Mouse (Mus musculus): ENCODE results near the gene Plcb1. TPM values are rescaled to one million over a fixed set of nuclear protein-coding genes. Genes with fewer than 3 reads are reported as not detected.

Gene Plcb1
- polyA plus RNA-seq, 1 experiment = 6.2 TPM

DNA sequence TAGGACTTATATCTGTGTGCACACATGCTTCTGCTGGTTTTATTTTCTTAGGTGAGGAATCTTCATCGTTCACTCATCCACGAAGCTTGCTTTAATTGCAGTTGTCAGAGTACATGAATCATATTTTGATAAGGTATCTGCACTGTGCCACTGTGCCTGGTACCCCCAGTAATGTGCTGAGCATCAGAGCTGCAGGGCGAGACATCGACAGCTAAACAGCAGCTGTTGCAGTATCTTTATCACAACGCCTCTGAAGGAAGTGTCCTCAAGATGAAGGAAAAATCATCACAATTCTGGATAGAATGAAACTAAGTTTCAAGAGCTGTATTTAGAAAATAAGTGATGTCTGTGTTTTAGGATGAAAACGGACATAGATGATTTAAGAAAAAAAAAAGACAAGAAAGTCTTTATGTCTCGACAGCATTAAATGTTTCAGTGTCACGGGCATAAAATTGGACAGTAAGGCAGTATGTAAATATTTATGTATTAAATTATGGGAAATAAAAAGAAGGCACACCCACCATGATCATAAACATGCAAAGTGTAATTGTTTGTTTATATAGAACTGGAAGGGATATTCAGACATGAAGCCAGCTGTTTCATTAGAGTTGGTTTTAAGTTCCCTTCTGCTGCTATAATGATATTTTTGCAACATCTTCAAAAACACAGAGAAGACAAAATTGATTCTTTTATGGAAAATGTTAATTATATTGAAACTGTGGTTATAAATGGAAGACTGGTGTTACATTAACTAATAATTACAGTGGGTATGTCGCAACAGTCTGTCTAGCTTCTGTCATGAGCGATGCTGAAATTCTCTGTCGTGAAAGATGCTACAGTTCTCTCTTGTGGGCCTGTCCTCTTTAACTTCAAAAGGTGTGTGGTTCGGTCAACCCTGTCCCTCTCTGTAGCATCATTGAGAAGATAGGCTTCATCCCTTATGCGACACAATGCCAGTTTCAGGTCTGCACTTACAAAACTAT, 65.6 kb downstream of the Plcb1 start:
- WGBS = 74% methylated on average over 13 of the region's 13 CpGs
- TF ChIP-seq CTCF (IDR thresholded peaks at IDR 0.05; ENCODE audit: insufficient read depth, low read length) = no peak
- TF ChIP-seq POLR2A (IDR thresholded peaks at IDR 0.05; ENCODE audit: borderline replicate concordance, extremely low read depth, low read depth, low read length) = no peak

DNA sequence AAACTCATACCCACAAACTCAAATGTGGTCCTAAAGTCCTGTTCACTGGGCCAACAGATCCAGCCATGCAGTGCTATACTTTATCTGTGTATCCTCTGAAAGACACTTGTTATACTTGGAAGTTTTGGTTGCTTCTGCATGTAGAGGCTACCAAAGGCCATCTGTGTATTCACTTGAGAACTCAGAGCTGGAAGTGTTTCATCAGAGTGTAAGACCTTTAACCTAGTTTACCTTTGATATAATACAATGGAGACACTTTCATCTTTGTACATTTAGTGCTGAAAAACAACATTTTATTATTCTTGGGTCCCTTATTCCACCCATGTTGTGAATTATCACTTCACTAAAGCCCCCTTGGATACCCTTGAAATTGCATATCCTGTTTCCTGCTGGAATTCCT, 70.4 kb downstream of the Plcb1 start:
- TF ChIP-seq CTCF (IDR thresholded peaks at IDR 0.05; ENCODE audit: insufficient read depth, low read length) (no peak), POLR2A (IDR thresholded peaks at IDR 0.05; ENCODE audit: borderline replicate concordance, extremely low read depth, low read depth, low read length) (no peak)
- Histone ChIP-seq H3K4me3 (replicated peaks; ENCODE audit: extremely low read depth, low read depth, low read length) (no peak overlapping the region), H3K4me1 (ENCODE audit: control insufficient read depth, insufficient read depth, low read length) (peaks cover 8% of the 10 kb centered on the region)
- DNase-seq = no peak

More for the DNA sequence above, 65.6 kb downstream of the Plcb1 start:
- Histone ChIP-seq H3K4me3 (replicated peaks; ENCODE audit: extremely low read depth, low read depth, low read length) (no peak overlapping the region), H3K4me1 (ENCODE audit: control insufficient read depth, insufficient read depth, low read length) (peaks cover 8% of the 10 kb centered on the region)
- DNase-seq = no peak

DNA sequence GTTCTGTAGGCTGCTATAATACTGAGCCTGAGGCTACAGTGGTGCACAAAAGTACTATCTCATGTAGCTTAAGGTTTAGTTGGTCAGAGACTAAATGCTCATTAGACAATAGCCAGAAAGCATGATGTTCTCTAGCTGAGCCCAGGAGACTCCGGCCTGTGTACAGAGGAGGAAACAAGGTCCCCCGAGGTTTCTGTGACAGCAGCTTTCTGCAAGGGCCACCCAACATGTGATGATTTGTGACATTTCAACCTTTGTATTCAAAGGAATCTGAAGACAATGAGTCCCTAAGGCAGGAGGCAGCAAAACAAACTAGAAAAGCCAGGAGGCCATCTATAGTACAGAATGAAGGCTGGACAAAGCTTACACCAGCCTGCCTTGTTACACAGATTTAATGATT, 70.8 kb downstream of the Plcb1 start:
- WGBS = 42% methylated on average over 2 of the region's 2 CpGs
- TF ChIP-seq POLR2A (IDR thresholded peaks at IDR 0.05; ENCODE audit: borderline replicate concordance, extremely low read depth, low read depth, low read length) = no peak
- no peak for TF ChIP-seq CTCF (IDR thresholded peaks at IDR 0.05; ENCODE audit: insufficient read depth, low read length)
- DNase-seq = no peak
- Histone ChIP-seq H3K4me1 (ENCODE audit: control insufficient read depth, insufficient read depth, low read length) (peaks cover 8% of the 10 kb centered on the region), H3K4me3 (replicated peaks; ENCODE audit: extremely low read depth, low read depth, low read length) (no peak overlapping the region)

DNA sequence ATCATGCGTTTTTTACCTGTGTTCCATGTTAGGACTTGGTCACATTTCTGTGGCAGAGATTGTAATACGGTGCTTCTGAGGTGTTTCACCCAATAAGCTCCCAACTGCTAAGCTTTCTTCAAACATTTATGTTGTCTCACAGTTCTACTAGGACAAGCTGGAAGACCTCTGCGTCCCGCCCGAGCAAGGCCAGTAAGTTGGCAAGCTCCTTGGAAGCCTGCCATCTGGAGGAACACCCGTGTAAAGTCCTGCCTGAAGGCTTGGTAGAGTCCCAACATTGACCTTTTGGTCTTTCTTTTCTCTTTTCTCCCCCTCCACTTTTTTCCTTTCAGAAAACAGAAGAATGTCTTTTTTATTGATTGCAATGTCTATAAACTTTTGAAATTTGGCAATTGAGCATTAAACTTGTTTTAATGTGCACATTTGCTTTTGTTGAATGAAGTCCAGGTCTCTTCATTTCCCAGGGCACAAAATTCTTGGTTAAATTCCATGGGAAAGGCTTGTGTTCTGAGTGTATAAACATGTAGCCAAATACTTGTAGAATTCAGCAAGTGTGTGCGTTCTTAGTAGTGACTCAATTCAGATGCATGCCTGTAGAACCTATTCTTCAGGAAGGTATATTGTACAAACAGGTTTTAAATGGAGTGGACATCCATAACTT, 79.2 kb downstream of the Plcb1 start:
- Histone ChIP-seq H3K4me1 (ENCODE audit: control insufficient read depth, insufficient read depth, low read length) (peaks cover 3% of the 10 kb centered on the region; the same call in 1 of the 2 replicates), H3K4me3 (replicated peaks; ENCODE audit: extremely low read depth, low read depth, low read length) (no peak overlapping the region)
- peak; percentile 20 for DNase-seq
- TF ChIP-seq CTCF (IDR thresholded peaks at IDR 0.05; ENCODE audit: insufficient read depth, low read length) (peak; percentile 21; the same call in 1 of the 2 replicates), POLR2A (IDR thresholded peaks at IDR 0.05; ENCODE audit: borderline replicate concordance, extremely low read depth, low read depth, low read length) (no peak)
- 33% methylated on average over 7 of the region's 7 CpGs for WGBS

DNA sequence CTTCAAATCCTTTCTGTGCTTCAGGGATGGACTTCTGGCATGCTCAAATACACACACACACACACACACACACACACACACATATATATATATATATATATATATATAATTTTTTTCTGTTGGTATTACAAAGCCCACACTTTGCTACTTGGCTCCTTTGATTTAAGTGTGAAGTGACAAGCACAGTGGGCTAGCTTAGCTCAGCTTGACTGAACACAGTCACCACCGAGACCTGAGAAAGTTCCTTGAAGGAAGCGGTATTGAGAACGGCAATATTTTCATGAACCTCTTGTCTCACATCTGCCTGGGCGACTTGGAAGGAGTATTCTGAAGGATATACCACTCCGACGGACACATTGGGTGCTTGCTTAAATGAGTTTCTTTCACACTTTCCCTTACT, 81.5 kb downstream of the Plcb1 start:
- WGBS = 92% methylated on average over 6 of the region's 6 CpGs
- H3K4me3 ChIP-seq (replicated peaks; ENCODE audit: extremely low read depth, low read depth, low read length) = no peak overlapping the region
- TF ChIP-seq POLR2A (IDR thresholded peaks at IDR 0.05; ENCODE audit: borderline replicate concordance, extremely low read depth, low read depth, low read length) = no peak
- no peak for TF ChIP-seq CTCF (IDR thresholded peaks at IDR 0.05; ENCODE audit: insufficient read depth, low read length)
- peaks cover 11% of the 10 kb centered on the region for H3K4me1 ChIP-seq (ENCODE audit: control insufficient read depth, insufficient read depth, low read length)
- DNase-seq = no peak

DNA sequence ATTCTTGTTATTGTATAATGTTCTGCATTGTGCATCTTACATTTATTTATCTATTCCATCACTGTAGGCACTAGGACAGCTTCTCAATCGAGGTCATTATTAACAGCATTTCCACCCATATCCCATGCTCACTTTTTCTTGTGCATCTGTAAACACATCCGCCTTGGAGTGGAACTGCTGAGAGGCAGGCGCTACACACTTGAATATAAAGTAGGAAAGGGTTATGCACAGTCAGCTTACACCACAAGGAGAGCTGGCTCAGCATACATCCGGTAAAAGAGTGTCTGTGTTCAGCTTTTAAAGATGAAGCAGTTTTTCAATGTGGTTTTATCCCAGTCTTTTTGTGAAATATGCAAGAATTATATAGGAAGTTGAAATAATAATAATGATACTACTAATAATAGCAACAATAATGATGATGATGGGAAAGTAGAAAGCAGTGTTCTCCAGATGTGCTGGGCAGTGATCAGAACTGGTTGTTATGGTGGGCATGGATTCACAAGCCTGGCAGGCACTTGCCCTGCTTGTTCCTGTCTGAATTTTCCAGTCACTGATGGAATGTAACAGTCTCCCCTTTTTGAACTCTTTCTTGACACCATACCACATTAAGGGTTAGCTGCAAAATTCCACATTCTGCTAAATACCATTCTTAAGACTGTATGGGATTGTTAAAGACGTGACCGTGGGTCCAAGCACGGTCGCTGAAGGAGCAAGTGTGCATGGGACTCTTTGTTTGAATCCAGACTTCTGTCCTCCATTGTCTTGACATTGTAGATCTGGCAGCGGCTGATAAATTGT, 86.0 kb downstream of the Plcb1 start:
- TF ChIP-seq POLR2A (IDR thresholded peaks at IDR 0.05; ENCODE audit: borderline replicate concordance, extremely low read depth, low read depth, low read length) (no peak), CTCF (IDR thresholded peaks at IDR 0.05; ENCODE audit: insufficient read depth, low read length) (no peak)
- no peak for DNase-seq
- H3K4me3 ChIP-seq (replicated peaks; ENCODE audit: extremely low read depth, low read depth, low read length) = peak overlapping the region; percentile 10
- H3K4me1 ChIP-seq (ENCODE audit: control insufficient read depth, insufficient read depth, low read length) = peaks cover 11% of the 10 kb centered on the region
- 37% methylated on average over 9 of the region's 9 CpGs for WGBS

DNA sequence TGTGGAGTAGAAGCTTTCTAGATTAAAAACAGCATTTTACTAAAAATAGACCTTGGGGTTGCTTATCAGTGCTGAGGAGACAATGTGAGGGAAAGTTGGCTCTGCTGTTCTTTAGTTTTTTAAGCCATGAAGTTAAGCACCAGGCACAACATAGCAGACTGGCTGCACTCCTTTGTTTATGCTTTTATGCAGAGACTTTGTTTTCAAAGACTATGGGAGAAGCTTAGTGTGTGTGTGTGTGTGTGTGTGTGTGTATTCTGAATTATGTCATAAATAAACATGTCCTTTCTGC, 86.6 kb downstream of the Plcb1 start:
- no peak overlapping the region for H3K4me3 ChIP-seq (replicated peaks; ENCODE audit: extremely low read depth, low read depth, low read length)
- no peak for DNase-seq
- TF ChIP-seq CTCF (IDR thresholded peaks at IDR 0.05; ENCODE audit: insufficient read depth, low read length) (no peak), POLR2A (IDR thresholded peaks at IDR 0.05; ENCODE audit: borderline replicate concordance, extremely low read depth, low read depth, low read length) (no peak)
- peaks cover 11% of the 10 kb centered on the region for H3K4me1 ChIP-seq (ENCODE audit: control insufficient read depth, insufficient read depth, low read length)

DNA sequence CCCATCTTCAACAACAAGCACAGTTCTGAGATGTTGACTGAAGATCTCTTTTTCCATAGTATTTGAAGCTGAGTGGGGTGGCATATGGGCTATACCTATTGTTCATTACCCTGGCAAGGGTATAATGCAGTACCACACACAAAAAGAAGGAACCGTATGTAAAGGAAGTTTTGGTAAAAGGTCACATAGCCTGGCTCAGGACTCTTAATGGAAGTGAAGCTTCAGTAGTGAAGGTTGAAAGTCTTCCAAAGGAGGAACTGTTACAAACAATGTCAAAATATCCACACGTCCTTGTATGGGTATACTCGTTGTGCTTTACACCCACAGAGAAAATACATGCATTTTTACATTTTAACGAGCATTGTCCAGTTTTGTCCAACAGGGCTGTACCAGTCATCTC, 91.3 kb downstream of the Plcb1 start:
- H3K4me1 ChIP-seq (ENCODE audit: control insufficient read depth, insufficient read depth, low read length) = peaks cover 6% of the 10 kb centered on the region
- 82% methylated on average over 4 of the region's 4 CpGs for WGBS
- no peak overlapping the region for H3K4me3 ChIP-seq (replicated peaks; ENCODE audit: extremely low read depth, low read depth, low read length)
- TF ChIP-seq POLR2A (IDR thresholded peaks at IDR 0.05; ENCODE audit: borderline replicate concordance, extremely low read depth, low read depth, low read length) (no peak), CTCF (IDR thresholded peaks at IDR 0.05; ENCODE audit: insufficient read depth, low read length) (no peak)
- no peak for DNase-seq

DNA sequence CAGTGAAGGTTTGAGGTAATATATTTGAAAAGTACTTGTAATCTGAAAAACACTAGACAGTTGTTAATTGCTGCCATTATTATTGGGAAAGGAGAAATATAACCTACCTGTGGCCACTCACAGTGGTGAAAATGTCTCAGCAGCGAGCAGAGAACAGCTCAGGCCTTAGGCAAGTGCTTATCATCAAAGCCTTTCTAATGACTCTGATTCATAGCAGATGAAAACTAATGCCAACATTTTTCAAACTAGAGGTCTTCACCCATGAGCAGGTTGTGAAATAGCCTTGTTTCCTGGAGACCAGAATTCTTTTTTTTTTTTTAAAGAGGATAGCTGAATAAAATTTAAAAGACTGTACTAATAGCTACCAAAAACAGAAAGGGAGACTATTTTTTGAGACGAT, 105.3 kb downstream of the Plcb1 start:
- DNase-seq = no peak
- 72% methylated on average over 2 of the region's 2 CpGs for WGBS
- Histone ChIP-seq H3K4me3 (replicated peaks; ENCODE audit: extremely low read depth, low read depth, low read length) (no peak overlapping the region), H3K4me1 (ENCODE audit: control insufficient read depth, insufficient read depth, low read length) (no peaks in the 10 kb centered on the region; the same call in 1 of the 2 replicates)
- TF ChIP-seq POLR2A (IDR thresholded peaks at IDR 0.05; ENCODE audit: borderline replicate concordance, extremely low read depth, low read depth, low read length) (no peak), CTCF (IDR thresholded peaks at IDR 0.05; ENCODE audit: insufficient read depth, low read length) (no peak)

Measured in lung, adult 2 months (tissue).